Mouse (Mus musculus) liver, embryonic 14.5 days (tissue): Measurements from ENCODE around the gene Ppp3r1. TPM values are rescaled to one million over a fixed set of nuclear protein-coding genes. Genes with fewer than 3 reads are reported as not detected.

Experiments
- ATAC-seq: fragments of 200-750 bp; cut with Nextera tagmentation; 2 replicates; pipeline ENCODE4 v1.8.0; 2017; ENCODE audit warnings: moderate number of reproducible peaks, mild to moderate bottlenecking, moderate library complexity; ENCODE audit not compliant: insufficient read depth
- DNase-seq, 3 experiments: peaks; one replicate each; pipeline ENCODE4 v3.0.0-alpha.2; 2012 to 2013; ENCODE audit warnings: low read depth in 3 of 3, low spot score in 3 of 3
- H3K27ac ChIP-seq: fragments of 300-500 bp; sonication (generic); 2 replicates; pipeline ENCODE4 v1.5.1; 2014; ENCODE audit warnings: moderate library complexity, mild to moderate bottlenecking, control low read depth, inconsistent platforms
- H3K27me3 ChIP-seq: fragments of 300-500 bp; sonication (generic); 2 replicates; pipeline ENCODE4 v1.6.1; 2014; ENCODE audit warnings: mild to moderate bottlenecking, low read length, moderate library complexity; ENCODE audit not compliant: control insufficient read depth, insufficient read depth
- H3K36me3 ChIP-seq: fragments of 300-500 bp; sonication (generic); replicated peaks from 2 replicates; pipeline ENCODE4 v1.6.1; 2014; ENCODE audit warnings: low read depth; ENCODE audit not compliant: control insufficient read depth, insufficient read depth
- H3K4me1 ChIP-seq, 2 experiments: fragments of 200-500 bp in 1 of 2; fragments of 300-500 bp in 1 of 2; sonication (generic) in 1 of 2; replicated peaks; 2 replicates each; pipeline ENCODE4 v1.6.1; 2012 to 2014; ENCODE audit warnings: antibody characterized with exemption in 1 of 2, inconsistent platforms in 1 of 2, low read length in 1 of 2; ENCODE audit not compliant: control insufficient read depth in 2 of 2, insufficient read depth in 2 of 2
- H3K4me2 ChIP-seq: fragments of 300-500 bp; sonication (generic); 2 replicates; pipeline ENCODE4 v1.6.1; 2014; ENCODE audit warnings: low read depth, mild to moderate bottlenecking, control low read depth, moderate library complexity
- H3K4me3 ChIP-seq, 2 experiments: fragments of 200-500 bp in 1 of 2; fragments of 300-500 bp in 1 of 2; sonication (generic) in 1 of 2; 2 replicates each; pipeline ENCODE4 v1.5.1; 2012 to 2014; ENCODE audit warnings: low read depth in 2 of 2, low read length in 2 of 2, mild to moderate bottlenecking in 2 of 2, control low read depth in 1 of 2, inconsistent platforms in 1 of 2, moderate library complexity in 1 of 2; ENCODE audit not compliant: insufficient read depth in 1 of 2
- H3K9ac ChIP-seq: fragments of 300-500 bp; sonication (generic); replicated peaks from 2 replicates; pipeline ENCODE4 v1.6.1; 2014; ENCODE audit warnings: mild to moderate bottlenecking, control low read depth, moderate library complexity
- H3K9me3 ChIP-seq: fragments of 300-500 bp; sonication (generic); 2 replicates; pipeline ENCODE4 v1.6.1; 2016; ENCODE audit warnings: low read length, mixed read lengths; ENCODE audit not compliant: control insufficient read depth
- CTCF ChIP-seq: IDR thresholded peaks from 2 replicates; pipeline ENCODE4 v1.5.1; 2016; ENCODE audit warnings: antibody characterized with exemption, low read depth, control low read depth
- EP300 ChIP-seq: IDR thresholded peaks from 2 replicates; pipeline ENCODE4 v1.6.1; 2016; ENCODE audit warnings: antibody characterized with exemption, low read depth
- WGBS: fragments of 180-500 bp; shearing (Covaris S2); extraction: QIAGEN DNeasy Blood & Tissue Kit; methylation state at CpG from one replicate; pipeline ENCODE4 v1.1.7; 2014; ENCODE audit not compliant: insufficient replicate concordance; 5-methylcytosine and 5-hydroxymethylcytosine counted together
- polyA plus RNA-seq, 2 experiments: library from polyadenylated mRNA; depleted of rRNA in 1 of 2; stranded (reverse) in 1 of 2; unstranded in 1 of 2; fragments of >200 nt; fragmentation: Nextera tagmentation in 1 of 2; extraction: Ambion mirVana in 1 of 2; gene quantifications; 2 replicates each; pipeline versions ENCODE4 v1.2.1 to v1.2.3; 2012 to 2014

Gene Ppp3r1
- polyA plus RNA-seq (2012; rRNA removed): 9.7 and 15.0 TPM in 2 replicates
- 23.9 and 27.8 TPM in 2 replicates for polyA plus RNA-seq (2014; fragmentation: Nextera tagmentation; extraction: Ambion mirVana)

DNA sequence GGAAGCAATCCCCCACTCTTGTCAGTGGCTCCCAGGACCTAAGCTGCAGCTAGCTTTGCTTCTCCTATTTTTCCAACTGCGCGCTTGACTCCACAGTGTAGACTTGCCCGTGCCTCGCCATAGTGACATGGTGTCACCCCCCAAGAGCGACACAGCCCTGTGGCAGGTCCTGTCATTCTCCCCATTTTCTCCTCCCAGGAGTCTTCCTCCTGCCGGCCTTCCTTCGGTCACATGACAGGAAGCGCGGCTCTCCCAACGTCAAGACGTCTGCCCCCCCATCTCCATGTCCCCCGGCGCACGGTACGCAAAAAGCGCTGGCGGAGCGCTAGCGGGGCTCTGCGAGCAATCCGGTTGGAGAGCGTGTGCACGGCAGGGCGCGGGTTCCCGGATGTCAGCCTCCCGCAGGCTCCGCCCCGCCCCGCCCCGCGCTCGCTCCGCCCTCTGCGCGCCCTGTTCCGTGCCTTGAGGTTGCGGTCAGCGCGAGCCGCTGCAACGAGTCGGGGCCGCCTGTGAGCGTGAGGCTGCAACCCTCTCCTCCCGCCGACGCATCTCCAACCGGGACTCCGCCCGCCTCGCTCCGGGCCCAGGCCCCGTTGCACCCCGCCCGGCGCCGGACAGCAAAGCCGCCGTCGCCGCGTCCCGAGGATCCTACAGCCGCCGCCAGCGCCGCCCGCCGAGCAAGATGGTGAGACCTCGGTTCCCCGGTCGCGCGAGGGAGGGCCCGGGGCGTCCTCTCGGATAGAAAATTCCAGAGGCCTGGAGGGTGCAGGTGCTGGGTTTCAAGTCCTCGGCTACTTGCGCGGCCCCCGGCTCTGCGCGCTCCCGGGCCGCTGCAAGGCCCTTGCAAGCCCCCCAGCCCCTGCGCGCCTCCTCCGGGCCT, at the start of gene Ppp3r1:
TSS of gene Ppp3r1 (plus strand) at position 406 of the 880 bp plus-strand sequence.
- WGBS: under 1% methylated on average over 88 of the region's 89 CpGs

DNA sequence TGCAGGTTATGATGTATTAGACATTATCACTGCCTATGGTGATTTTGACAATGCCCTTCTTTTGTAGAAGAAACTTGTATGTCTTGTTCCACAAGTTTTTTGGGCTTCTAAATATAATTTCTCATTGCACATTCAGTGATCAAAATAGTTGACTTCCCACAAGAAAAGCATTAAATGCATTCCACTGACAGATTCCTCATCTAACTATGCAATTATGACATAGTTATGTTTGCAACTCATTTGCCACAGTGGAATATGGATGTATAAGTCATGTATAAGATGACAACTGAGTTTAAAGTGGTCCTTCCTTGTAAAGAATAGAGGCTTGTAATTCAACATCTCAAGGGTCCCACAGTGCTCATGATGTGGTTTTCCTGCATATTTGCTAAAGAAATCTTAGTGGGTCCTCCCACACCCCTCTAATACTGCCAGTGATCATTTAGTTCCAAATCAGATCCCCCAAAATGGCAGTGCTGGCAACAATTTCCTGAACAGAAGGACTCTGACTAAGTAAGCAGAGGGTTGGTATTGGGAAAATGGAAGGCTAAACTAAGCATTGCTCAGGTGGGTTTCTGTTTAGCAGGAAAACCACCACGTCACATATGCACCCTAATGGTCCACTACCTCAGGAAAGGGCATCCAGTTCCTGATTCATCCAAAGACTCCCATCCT, 46.5 kb upstream of the Ppp3r1 start:
- TF ChIP-seq CTCF (no peak), EP300 (no peak)
- no peak overlapping the region for H3K4me3 ChIP-seq
- no peaks in the 10 kb centered on the region for H3K4me1 ChIP-seq
- H3K27ac ChIP-seq: no peak overlapping the region
- no peaks in the 10 kb centered on the region for H3K27me3 ChIP-seq
- ATAC-seq (no peak), DNase-seq (no peak)
- no peak overlapping the region for H3K9ac ChIP-seq
- no peak overlapping the region for H3K4me2 ChIP-seq
- H3K9me3 ChIP-seq: no peaks in the 10 kb centered on the region
- WGBS: 39% methylated on average over 1 of the region's 1 CpGs
- H3K36me3 ChIP-seq: no peaks in the 10 kb centered on the region

More for the DNA sequence above, at the start of gene Ppp3r1:
- H3K9me3 ChIP-seq: no peaks in the 10 kb centered on the region
- peak within 1 kb of the TSS; percentile 95 for H3K4me2 ChIP-seq
- peak; percentile 89 to 92 (median 90) for DNase-seq
- peak within 1 kb of the TSS; percentile 82 to 98 for H3K4me3 ChIP-seq
- H3K36me3 ChIP-seq: no peaks in the 10 kb centered on the region
- H3K27me3 ChIP-seq: no peaks in the 10 kb centered on the region
- H3K4me1 ChIP-seq: peaks cover 3 to 24% of the 10 kb centered on the region in 2 experiments; a peak in 3 of 4 replicates
- TF ChIP-seq EP300 (no peak; the same call in 1 of the 2 replicates), CTCF (0 out of 2 replicates have a peak, but pooled peaks have one; percentile 19)
- peak within 1 kb of the TSS; percentile 89 for H3K27ac ChIP-seq
- peak; percentile 97 for ATAC-seq
- H3K9ac ChIP-seq: peak within 1 kb of the TSS; percentile 94

DNA sequence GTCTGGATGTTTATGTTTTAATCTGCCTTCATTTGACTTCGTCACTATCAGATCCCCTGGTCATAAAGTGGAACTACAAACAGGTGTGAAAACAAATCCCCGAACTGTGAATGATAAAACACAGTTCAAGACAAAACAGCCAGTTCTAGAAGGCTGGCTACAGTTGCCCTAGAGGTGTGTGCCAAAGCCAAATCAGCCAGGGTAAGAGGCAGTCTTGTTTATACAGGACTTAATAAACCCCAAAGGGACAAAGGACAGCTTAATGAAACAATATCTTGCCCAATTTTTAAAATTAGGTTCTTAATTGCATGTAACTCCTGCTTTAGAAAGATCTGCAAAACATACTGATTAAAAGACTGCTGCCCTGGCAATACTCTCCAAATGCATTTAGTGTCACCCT, 32.6 kb upstream of the Ppp3r1 start:
- H3K4me3 ChIP-seq: no peak overlapping the region
- no peaks in the 10 kb centered on the region for H3K27me3 ChIP-seq
- no peaks in the 10 kb centered on the region for H3K9me3 ChIP-seq
- H3K27ac ChIP-seq: no peak overlapping the region
- H3K9ac ChIP-seq: no peak overlapping the region
- TF ChIP-seq EP300: no peak
- no peak for TF ChIP-seq CTCF
- 45% methylated on average over 2 of the region's 2 CpGs for WGBS
- H3K4me1 ChIP-seq: no peaks in the 10 kb centered on the region
- H3K36me3 ChIP-seq: no peaks in the 10 kb centered on the region
- H3K4me2 ChIP-seq: no peak overlapping the region
- DNase-seq (no peak), ATAC-seq (no peak)

DNA sequence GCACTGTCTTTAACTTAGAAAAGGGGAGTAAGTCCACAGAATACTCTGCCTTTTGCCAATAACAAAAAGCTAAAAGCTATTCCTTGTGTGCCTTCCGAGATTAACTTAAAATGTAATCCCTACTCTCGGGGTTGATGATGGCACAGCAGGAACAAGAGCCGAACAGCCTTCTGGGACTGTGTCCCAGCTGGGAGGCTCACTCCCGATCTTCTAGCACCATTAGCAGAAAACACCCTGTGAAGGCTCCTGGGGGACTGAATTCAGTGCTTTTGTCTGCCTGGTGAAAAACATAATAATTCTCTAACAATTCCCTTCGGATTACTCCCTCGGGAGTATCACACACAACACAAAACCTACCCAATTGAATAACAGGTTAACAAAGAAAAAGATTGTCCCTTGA, 23.4 kb upstream of the Ppp3r1 start:
- H3K27me3 ChIP-seq: no peaks in the 10 kb centered on the region
- no peak overlapping the region for H3K4me3 ChIP-seq
- H3K9me3 ChIP-seq: no peaks in the 10 kb centered on the region
- no peaks in the 10 kb centered on the region for H3K4me1 ChIP-seq
- DNase-seq (no peak), ATAC-seq (no peak)
- no peak for TF ChIP-seq EP300
- no peak for TF ChIP-seq CTCF
- no peak overlapping the region for H3K9ac ChIP-seq
- no peaks in the 10 kb centered on the region for H3K36me3 ChIP-seq
- 49% methylated on average over 6 of the region's 6 CpGs for WGBS
- no peak overlapping the region for H3K27ac ChIP-seq
- no peak overlapping the region for H3K4me2 ChIP-seq
